Mouse (Mus musculus) thymus, adult 2 months (tissue): ENCODE data around the gene Gpr137. TPM values are rescaled to one million over a fixed set of nuclear protein-coding genes. Genes with fewer than 3 reads are reported as not detected.
A peak's percentile ranks its signal among the peaks of the same experiment; 100 is the strongest.

Source experiments
- DNase-seq: peaks from one replicate; pipeline ENCODE4 v3.0.0; 2021
- H3K27ac ChIP-seq: fragments of 200-500 bp; 2 replicates; pipeline ENCODE4 v1.5.1; 2012; ENCODE audit warnings: low read length, control low read depth; ENCODE audit not compliant: control insufficient read depth, insufficient read depth
- H3K27me3 ChIP-seq: fragments of 200-500 bp; 2 replicates; pipeline ENCODE4 v1.6.1; 2012; ENCODE audit warnings: mild to moderate bottlenecking, low read length, moderate library complexity, mixed read lengths; ENCODE audit not compliant: control insufficient read depth, insufficient read depth
- H3K36me3 ChIP-seq: fragments of 200-500 bp; 2 replicates; pipeline ENCODE4 v1.6.1; 2012; ENCODE audit warnings: mild to moderate bottlenecking, low read length, moderate library complexity; ENCODE audit not compliant: control insufficient read depth, insufficient read depth
- H3K4me1 ChIP-seq: fragments of 200-500 bp; replicated peaks from 2 replicates; pipeline ENCODE4 v1.6.1; 2012; ENCODE audit warnings: low read length; ENCODE audit not compliant: control insufficient read depth, insufficient read depth
- H3K4me3 ChIP-seq: fragments of 200-500 bp; 2 replicates; pipeline ENCODE4 v1.5.1; 2012; ENCODE audit warnings: mild to moderate bottlenecking, low read length, control low read depth, moderate library complexity; ENCODE audit not compliant: control insufficient read depth, insufficient read depth
- CTCF ChIP-seq: fragments of 200-500 bp; IDR thresholded peaks from 2 replicates; pipeline ENCODE4 v1.5.1; 2012; ENCODE audit warnings: mild to moderate bottlenecking, control low read depth, low read length, moderate library complexity, borderline replicate concordance; ENCODE audit not compliant: control insufficient read depth, poor library complexity, insufficient read depth; ENCODE audit errors: extremely low read depth
- POLR2A ChIP-seq: fragments of 200-500 bp; IDR thresholded peaks from 2 replicates; pipeline ENCODE4 v1.6.1; 2012; ENCODE audit warnings: mild to moderate bottlenecking, low read length, control low read depth, moderate library complexity; ENCODE audit not compliant: control insufficient read depth, poor library complexity, insufficient read depth; ENCODE audit errors: extremely low read depth
- WGBS: fragments of 180-500 bp; shearing (Covaris S2); methylation state at CpG from one replicate; pipeline ENCODE4 v1.1.7; 2018; 5-methylcytosine and 5-hydroxymethylcytosine counted together
- polyA plus RNA-seq: library from polyadenylated mRNA; depleted of rRNA; stranded (reverse); fragments of >200 nt; gene quantifications from 2 replicates; pipeline ENCODE4 v1.2.3, GENCODE M21; 2012

The Gpr137 gene
- polyA plus RNA-seq, 1 experiment: 86.6 TPM

DNA sequence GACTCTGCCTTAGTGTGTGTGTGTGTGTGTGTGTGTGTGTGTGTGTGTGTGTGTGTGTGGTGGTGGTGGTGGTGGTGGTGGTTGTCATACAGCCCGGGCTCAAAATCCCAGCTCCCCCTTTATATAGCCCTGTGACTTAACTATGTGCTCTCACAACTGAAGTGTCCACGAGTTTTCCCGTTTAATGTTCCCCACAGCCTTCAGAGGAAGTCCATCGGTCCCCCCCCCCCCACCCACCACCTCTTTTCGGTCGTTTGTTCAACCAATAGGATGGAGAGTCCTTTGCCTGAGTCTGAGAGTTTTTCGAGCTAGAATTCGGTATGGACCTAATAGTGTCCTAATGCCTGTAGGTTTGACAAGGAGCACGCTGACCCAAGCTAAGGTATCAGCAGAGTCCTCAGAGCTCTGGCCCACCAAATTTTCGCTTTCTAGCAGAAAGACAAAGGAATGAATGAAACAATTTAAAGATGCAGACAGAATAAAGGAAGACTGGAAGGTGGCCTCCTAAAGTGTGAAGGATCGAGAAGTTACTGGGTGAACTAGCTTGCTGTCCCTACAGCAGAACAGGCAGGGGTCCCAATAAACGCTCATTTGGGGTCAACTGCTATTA is 31.4 kb upstream of the Gpr137 start:
- H3K27me3 ChIP-seq: no peaks in the 10 kb centered on the region
- WGBS: 43% methylated on average over 12 of the region's 12 CpGs
- no peak overlapping the region; the same call in 1 of the 2 replicates for H3K4me3 ChIP-seq
- H3K4me1 ChIP-seq: peaks cover 44% of the 10 kb centered on the region
- TF ChIP-seq CTCF: no peak
- no peak for TF ChIP-seq POLR2A
- DNase-seq: no peak
- H3K27ac ChIP-seq: no peak overlapping the region
- H3K36me3 ChIP-seq: peaks cover 6% of the 10 kb centered on the region; the same call in 1 of the 2 replicates

DNA sequence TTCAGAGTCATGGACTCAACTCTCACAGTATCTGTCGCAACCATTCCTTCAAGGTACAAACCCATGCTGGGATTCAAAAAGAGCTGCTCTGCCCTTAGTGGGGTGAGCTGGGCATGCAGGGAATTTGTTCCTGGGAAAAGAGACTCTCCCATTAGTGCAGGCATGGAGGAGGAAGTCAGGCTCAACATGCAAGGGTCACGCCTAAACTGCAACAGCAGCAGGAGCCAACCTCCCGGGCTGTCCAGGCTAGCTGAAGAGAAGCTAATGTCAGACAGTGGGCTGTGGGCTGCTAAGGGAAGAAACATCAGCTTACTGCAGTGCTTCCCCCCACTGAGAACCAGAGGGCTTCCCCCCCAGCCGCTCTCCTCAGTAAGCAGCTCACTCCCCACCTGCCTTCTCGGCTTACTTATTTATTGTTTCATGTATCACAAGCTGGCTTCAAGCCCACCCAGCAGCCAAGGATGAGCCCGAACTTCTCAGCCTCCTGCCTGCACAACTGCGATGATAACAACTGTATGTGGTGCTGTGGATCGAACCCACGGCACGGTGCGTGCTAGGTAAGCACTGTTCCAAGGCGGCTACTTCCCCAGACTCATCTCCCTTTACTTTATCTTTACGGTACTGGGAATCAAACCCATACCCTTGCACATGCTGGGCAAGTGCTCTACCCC is 30.1 kb upstream of the Gpr137 start:
- Histone ChIP-seq H3K27ac (no peak overlapping the region), H3K36me3 (peaks cover under 1% of the 10 kb centered on the region; the same call in 1 of the 2 replicates), H3K4me1 (peaks cover 40% of the 10 kb centered on the region), H3K4me3 (no peak overlapping the region), H3K27me3 (no peaks in the 10 kb centered on the region)
- DNase-seq: no peak
- 88% methylated on average over 13 of the region's 13 CpGs for WGBS
- no peak for TF ChIP-seq CTCF
- no peak for TF ChIP-seq POLR2A

DNA sequence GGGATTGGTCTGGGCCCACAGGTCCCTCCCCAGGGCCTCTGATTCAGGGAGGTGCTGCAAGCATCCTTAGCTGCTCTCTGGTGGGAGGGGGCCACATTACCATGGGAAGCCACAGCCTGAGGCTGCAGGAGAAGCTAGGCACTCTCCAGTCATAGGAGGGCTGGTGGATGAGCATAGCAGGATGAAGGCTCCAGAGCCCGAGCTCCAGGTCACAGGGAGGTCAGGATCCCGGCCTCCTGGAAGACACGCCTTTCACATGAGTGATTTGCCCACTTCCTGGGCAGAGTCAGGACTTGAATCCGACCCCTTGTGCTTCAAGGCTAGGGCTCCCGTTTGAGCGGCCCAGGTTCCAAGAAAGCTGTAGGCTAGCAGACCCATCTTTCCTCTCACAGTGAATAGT is 29.4 kb upstream of the Gpr137 start:
- Histone ChIP-seq H3K4me1 (peaks cover 35% of the 10 kb centered on the region), H3K4me3 (no peak overlapping the region)
- 92% methylated on average over 6 of the region's 6 CpGs for WGBS

DNA sequence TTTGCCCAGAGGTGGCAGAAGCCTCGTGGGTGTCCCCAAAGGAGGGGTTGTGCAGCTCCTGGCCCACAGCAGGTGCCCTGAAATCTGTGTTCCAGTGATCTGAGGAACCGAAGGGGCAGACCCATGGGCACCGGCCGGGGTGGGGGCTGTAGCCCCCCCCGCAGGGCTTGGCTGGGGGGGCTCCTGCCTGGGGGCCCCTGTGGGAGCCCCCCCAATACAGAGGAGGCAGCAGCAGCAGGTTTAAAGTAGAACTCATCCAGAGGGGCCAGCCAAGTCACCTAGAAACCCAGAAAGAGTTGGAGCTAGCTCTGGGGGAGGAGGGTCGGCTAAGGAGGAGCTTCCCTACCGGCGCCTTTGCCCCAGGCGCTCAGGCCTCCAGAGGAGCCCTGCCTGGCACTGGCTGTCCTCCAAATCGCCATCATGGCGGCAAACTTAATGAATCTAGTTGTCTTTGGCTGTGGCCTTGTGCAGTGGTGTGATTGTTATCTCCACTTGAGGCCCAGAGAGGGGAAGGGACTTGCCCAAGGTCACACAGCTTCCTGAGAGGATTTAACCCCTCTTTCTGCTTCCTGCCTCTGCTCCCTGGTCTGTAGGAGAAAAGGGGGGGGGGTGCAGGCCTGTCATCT is 28.3 kb upstream of the Gpr137 start:
- TF ChIP-seq POLR2A (no peak), CTCF (no peak)
- WGBS: 51% methylated on average over 11 of the region's 11 CpGs
- Histone ChIP-seq H3K27me3 (no peaks in the 10 kb centered on the region), H3K4me3 (no peak overlapping the region), H3K27ac (no peak overlapping the region), H3K4me1 (peaks cover 30% of the 10 kb centered on the region), H3K36me3 (no peaks in the 10 kb centered on the region)
- no peak for DNase-seq

More for the DNA sequence above, 29.4 kb upstream of the Gpr137 start:
- DNase-seq: no peak
- no peaks in the 10 kb centered on the region for H3K27me3 ChIP-seq
- no peaks in the 10 kb centered on the region for H3K36me3 ChIP-seq
- no peak overlapping the region for H3K27ac ChIP-seq
- no peak for TF ChIP-seq POLR2A

DNA sequence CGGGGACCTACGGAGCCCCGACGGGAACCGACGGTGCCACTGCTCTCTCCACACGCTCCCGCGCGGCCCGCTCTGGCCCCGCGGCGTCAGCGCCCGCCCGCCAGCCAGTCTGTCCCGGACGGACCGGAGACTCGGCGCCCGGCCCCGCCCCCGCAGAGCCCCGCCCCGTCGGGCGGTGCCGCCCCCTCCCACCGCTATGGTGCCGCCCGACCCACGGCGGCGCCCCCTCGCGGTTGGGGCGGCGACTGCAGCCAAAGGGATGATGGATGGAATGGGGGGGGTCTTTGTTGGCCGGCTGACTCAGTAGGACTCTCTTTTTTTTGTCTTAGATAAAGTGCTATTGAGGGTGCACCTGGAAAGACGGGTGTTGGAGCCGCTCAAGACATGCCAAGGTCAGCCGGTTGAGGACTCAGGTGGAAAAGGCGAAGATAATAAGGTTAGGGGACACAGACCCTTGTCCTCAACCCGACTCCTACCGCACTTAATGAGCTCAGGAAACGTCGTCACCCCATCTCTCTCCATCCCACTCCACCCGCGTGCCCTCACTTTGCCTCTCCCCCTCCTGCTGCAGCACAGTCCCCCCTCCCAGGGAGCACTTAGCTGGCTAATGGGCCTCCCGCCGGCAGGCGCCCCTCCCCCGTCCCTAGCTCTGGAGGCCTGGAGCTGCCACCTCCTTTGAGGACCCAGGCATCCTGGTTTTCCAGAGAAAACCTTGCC is 27.5 kb upstream of the Gpr137 start:
- peak; percentile 67 for DNase-seq
- peaks cover 30% of the 10 kb centered on the region for H3K4me1 ChIP-seq
- peak; percentile 94 for TF ChIP-seq CTCF
- TF ChIP-seq POLR2A: no peak
- H3K4me3 ChIP-seq: peak overlapping the region; percentile 51
- 2% methylated on average over 55 of the region's 55 CpGs for WGBS
- H3K36me3 ChIP-seq: no peaks in the 10 kb centered on the region
- no peaks in the 10 kb centered on the region for H3K27me3 ChIP-seq
- no peak overlapping the region for H3K27ac ChIP-seq

DNA sequence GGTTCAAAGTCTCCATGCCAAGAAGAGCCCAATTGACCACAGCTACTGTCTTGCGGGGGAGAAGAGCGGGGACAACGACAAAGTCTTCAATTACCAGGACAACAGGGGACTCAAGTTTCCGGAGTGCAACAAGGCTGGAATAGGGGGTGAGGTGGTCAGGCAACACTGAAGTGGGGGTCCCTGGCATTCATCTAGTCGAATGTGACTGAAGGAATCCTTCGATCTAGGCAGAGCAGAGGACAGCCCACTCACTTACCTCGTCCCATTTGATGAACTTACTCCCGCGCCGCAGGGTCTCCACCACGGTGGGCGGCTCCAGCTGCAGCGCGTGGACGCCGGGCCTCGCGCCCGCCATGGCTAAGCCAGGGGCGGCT is 27.0 kb upstream of the Gpr137 start:
- H3K4me1 ChIP-seq: peaks cover 30% of the 10 kb centered on the region
- peak overlapping the region; percentile 51 for H3K4me3 ChIP-seq
- TF ChIP-seq POLR2A: no peak
- no peak for TF ChIP-seq CTCF
- no peak for DNase-seq
- no peaks in the 10 kb centered on the region for H3K36me3 ChIP-seq
- WGBS: 3% methylated on average over 20 of the region's 20 CpGs
- no peak overlapping the region for H3K27ac ChIP-seq
- no peaks in the 10 kb centered on the region for H3K27me3 ChIP-seq
